Mouse (Mus musculus) bone marrow, adult 2 months (tissue): ENCODE measurements at regions not wholly inside any gene's neighbourhood (a gene's known extent, or its start where the extent isn't known, plus 50 kb on each side); places are given as distances from the start of the nearest gene placed in this dataset.

Experiments used
- CTCF ChIP-seq: fragments of 200-500 bp; IDR thresholded peaks from 2 replicates; pipeline ENCODE4 v1.5.1; 2011; ENCODE audit warnings: low read length, control low read depth; ENCODE audit not compliant: control insufficient read depth, insufficient read depth
- POLR2A ChIP-seq: fragments of 200-500 bp; IDR thresholded peaks from 2 replicates; pipeline ENCODE4 v1.6.1; 2011; ENCODE audit warnings: low read depth, mild to moderate bottlenecking, control low read depth, low read length, borderline replicate concordance; ENCODE audit not compliant: control insufficient read depth

GRCm38 (mm10) chr16:93146812-93147211 is 320.9 kb upstream of the Runx1 start:
- TF ChIP-seq POLR2A (no peak), CTCF (no peak)
